Mouse (Mus musculus): ENCODE data around the gene Gm26938.

DNA sequence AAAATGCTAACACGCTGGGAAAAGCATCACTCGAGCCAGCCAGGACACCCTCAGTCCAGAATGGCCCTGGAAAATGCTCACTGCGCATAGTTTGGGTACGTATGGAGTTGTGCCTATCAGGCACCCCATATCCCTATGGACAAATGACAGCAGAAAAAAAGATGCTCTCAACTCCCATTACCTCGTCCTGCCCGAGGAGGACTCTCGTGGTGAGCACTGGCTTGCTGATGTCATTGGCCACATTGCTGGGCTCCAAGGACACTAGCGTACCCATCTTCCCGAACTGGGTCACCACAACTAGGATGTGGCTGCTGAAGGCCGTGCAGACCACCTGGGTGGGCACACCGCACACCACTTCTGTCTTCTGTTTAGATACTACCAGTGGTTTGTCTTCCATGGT is 260 bp downstream of the Gm26938 start:
- no peak for TF ChIP-seq CTCF (conservative IDR thresholded peaks at IDR 0.05; ENCODE audit: low read length)
- no peak for TF ChIP-seq NANOG (IDR thresholded peaks at IDR 0.05; ENCODE audit: borderline replicate concordance, low read length)
- TF ChIP-seq POU5F1 (IDR thresholded peaks at IDR 0.05; ENCODE audit: borderline replicate concordance, low read length) = no peak
